Mouse (Mus musculus) gastrocnemius, postnatal 4 days (tissue): Measurements from ENCODE around the gene Slfnl1. TPM values are rescaled to one million over a fixed set of nuclear protein-coding genes. Genes with fewer than 3 reads are reported as not detected.

ENCODE experiments used
- DNase-seq, 2 experiments: peaks; one replicate each; pipeline ENCODE4 v3.0.0; 2021 to 2022; ENCODE audit warnings: low spot score in 2 of 2, mixed read lengths in 2 of 2
- total RNA-seq, 2 experiments: library from RNA; stranded (reverse); gene quantifications; 2 replicates each; pipeline ENCODE4 v1.2.3; 2021

Gene Slfnl1
- total RNA-seq, 2 experiments from 2014 or later = 0.23 to 0.25 TPM

GRCm38 (mm10) chr4:120580894-120581293 is 48.9 kb downstream of the Slfnl1 start:
- DNase-seq = no peak

- no peak for DNase-seq
Observed at GRCm38 (mm10) chr4:120581711-120582110, 49.7 kb downstream of the Slfnl1 start.

Other genes starting within 250 kb of the Slfnl1 start
- gene Foxo6, start 244.9 kb upstream of the Slfnl1 start, total RNA-seq = 10 to 100 TPM in 1 of 2 experiments, 1 to 10 TPM in 1; 8.8 to 10.2 TPM
- gene Scmh1, start 127.0 kb upstream of the Slfnl1 start, total RNA-seq = 10 to 100 TPM; 45.8 to 51.2 TPM
- gene Ctps, start 38.0 kb downstream of the Slfnl1 start, total RNA-seq = 10 to 100 TPM; 33.4 to 35.3 TPM
- not detected for gene Gm8439, start 56.5 kb downstream of the Slfnl1 start, total RNA-seq
- gene Cited4, start 134.3 kb downstream of the Slfnl1 start, total RNA-seq = 10 to 100 TPM; 12.4 to 14.6 TPM
- 10 to 100 TPM; 30.5 to 37.8 TPM for gene Kcnq4, start 216.4 kb downstream of the Slfnl1 start, total RNA-seq